Mouse (Mus musculus): ENCODE results near the gene Zfp949.
"Not testable (repeated sequence)": the region's sequence is repeated elsewhere in the genome, so short reads cannot be mapped to it uniquely, and the experiment has no call there.

Gene Zfp949

GRCm38 (mm10) chr9:88542816-88543215 is 5.0 kb upstream of the Zfp949 start:
- DNase-seq (ENCODE audit: low spot score): peak; percentile 73

GRCm38 (mm10) chr9:88545534-88545933 is 2.3 kb upstream of the Zfp949 start:
- DNase-seq (ENCODE audit: low spot score): peak; percentile 71

GRCm38 (mm10) chr9:88546166-88546565 is 1.7 kb upstream of the Zfp949 start:
- peak; percentile 78 for DNase-seq (ENCODE audit: low spot score)

- no peak for DNase-seq (ENCODE audit: low spot score)
Observed at GRCm38 (mm10) chr9:88546657-88547056, 1.2 kb upstream of the Zfp949 start.

GRCm38 (mm10) chr9:88547270-88547669 is 550 bp upstream of the Zfp949 start:
- peak; percentile 65 for DNase-seq (ENCODE audit: low spot score)

GRCm38 (mm10) chr9:88548614-88548945 is 760 bp downstream of the Zfp949 start:
- peak; percentile 16 for DNase-seq (ENCODE audit: low spot score)

GRCm38 (mm10) chr9:88553071-88553470 is 5.3 kb downstream of the Zfp949 start:
- no peak for DNase-seq (ENCODE audit: low spot score)

- no peak for DNase-seq (ENCODE audit: low spot score)
Observed at GRCm38 (mm10) chr9:88558146-88558545, 10.3 kb downstream of the Zfp949 start.

GRCm38 (mm10) chr9:88561476-88561875 is 13.7 kb downstream of the Zfp949 start:
- DNase-seq (ENCODE audit: low spot score): not testable (repeated sequence)

GRCm38 (mm10) chr9:88570471-88570870 is 22.7 kb downstream of the Zfp949 start:
- not testable (repeated sequence) for DNase-seq (ENCODE audit: low spot score)

GRCm38 (mm10) chr9:88580591-88580990 is 32.8 kb downstream of the Zfp949 start, which contains the start of gene Trim43a:
TSS of gene Trim43a (plus strand) at chr9:88580891.
- DNase-seq (ENCODE audit: low spot score): not testable (repeated sequence)

- DNase-seq (ENCODE audit: low spot score): not testable (repeated sequence)
Observed at GRCm38 (mm10) chr9:88593708-88594107, 45.9 kb downstream of the Zfp949 start.

- DNase-seq (ENCODE audit: low spot score): peak; percentile 87
Observed at GRCm38 (mm10) chr9:88599206-88600162, 51.7 kb downstream of the Zfp949 start.

Data from retina, embryonic 14.5 days (tissue).